Mouse (Mus musculus): ENCODE measurements around the gene Pip4k2a. TPM values are rescaled to one million over a fixed set of nuclear protein-coding genes. Genes with fewer than 3 reads are reported as not detected.

The Pip4k2a gene
- polyA plus RNA-seq, 1 experiment from 2014 or later: 10.9 TPM

DNA sequence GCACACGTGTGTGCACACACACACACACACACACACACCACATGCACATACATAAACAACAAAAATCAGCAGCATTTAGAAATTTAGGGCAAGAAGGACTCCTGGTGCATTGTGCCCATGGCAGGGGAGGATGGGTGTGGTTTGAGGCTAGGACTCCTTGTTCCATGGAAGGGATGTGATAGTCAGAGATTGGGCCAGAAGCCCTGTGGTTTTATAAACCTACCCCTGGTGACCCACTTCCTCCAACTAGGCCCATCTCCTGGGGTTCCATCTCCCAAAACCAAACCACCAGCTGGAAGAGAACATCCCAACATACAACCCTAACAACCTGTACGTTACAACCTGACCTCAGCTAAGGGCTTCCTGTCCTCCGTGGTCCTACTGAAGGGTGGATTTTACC, 35.4 kb downstream of the Pip4k2a start:
- Histone ChIP-seq H3K9me3 (ENCODE audit: control insufficient read depth, low read length) (no peaks in the 10 kb centered on the region), H3K4me1 (ENCODE audit: control insufficient read depth, insufficient read depth, low read length) (0 out of 2 replicates have a peak, but pooled peaks cover 5% of the 10 kb centered on the region), H3K27me3 (ENCODE audit: control insufficient read depth, insufficient read depth, low read length) (no peaks in the 10 kb centered on the region), H3K4me3 (ENCODE audit: low read depth, low read length) (no peak overlapping the region), H3K27ac (ENCODE audit: low read depth, low read length) (no peak overlapping the region), H3K4me2 (ENCODE audit: low read depth) (no peak overlapping the region), H3K36me3 (ENCODE audit: control insufficient read depth, insufficient read depth, low read length) (no peaks in the 10 kb centered on the region), H3K9ac (ENCODE audit: low read length) (no peak overlapping the region)
- ATAC-seq (ENCODE audit: insufficient read depth, low FRiP score, low TSS enrichment) (no peak), DNase-seq (ENCODE audit: low spot score) (no peak)
- 84% methylated on average over 3 of the region's 3 CpGs for WGBS

DNA sequence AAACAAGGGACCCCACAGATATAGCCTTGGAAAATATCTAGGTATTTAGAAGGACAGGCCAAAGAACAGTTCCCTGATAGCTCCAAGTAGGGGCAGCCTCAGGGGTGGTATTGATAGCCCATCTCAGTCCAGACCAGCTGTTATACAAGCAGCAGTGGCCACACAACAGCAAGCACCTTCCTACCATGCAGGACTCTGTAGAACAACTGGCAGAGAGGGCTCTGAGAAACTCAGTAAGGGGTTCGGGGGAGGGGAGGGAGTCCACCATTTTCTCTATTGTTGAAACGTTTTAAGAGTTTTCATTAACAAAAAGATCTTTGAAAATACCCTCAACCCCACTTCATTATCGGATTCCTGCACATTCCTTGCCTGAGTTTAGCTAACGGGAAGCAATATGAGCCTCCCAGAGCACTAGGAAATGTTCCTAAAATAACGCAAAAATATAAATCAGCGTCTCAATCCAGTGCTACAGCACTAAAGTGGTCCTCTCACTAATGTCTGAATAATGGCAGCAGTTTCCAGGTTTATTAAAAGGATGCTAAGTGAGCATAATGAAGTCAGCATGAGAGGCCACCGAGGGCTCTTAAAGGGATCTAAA, 37.5 kb downstream of the Pip4k2a start:
- Histone ChIP-seq H3K36me3 (ENCODE audit: control insufficient read depth, insufficient read depth, low read length) (no peaks in the 10 kb centered on the region), H3K9me3 (ENCODE audit: control insufficient read depth, low read length) (no peaks in the 10 kb centered on the region), H3K27ac (ENCODE audit: low read depth, low read length) (no peak overlapping the region), H3K4me1 (ENCODE audit: control insufficient read depth, insufficient read depth, low read length) (0 out of 2 replicates have a peak, but pooled peaks cover 5% of the 10 kb centered on the region), H3K27me3 (ENCODE audit: control insufficient read depth, insufficient read depth, low read length) (no peaks in the 10 kb centered on the region), H3K9ac (ENCODE audit: low read length) (no peak overlapping the region), H3K4me3 (ENCODE audit: low read depth, low read length) (no peak overlapping the region), H3K4me2 (ENCODE audit: low read depth) (no peak overlapping the region)
- DNase-seq (ENCODE audit: low spot score): no peak
- WGBS: 63% methylated on average over 7 of the region's 7 CpGs
- no peak for ATAC-seq (ENCODE audit: insufficient read depth, low FRiP score, low TSS enrichment)

DNA sequence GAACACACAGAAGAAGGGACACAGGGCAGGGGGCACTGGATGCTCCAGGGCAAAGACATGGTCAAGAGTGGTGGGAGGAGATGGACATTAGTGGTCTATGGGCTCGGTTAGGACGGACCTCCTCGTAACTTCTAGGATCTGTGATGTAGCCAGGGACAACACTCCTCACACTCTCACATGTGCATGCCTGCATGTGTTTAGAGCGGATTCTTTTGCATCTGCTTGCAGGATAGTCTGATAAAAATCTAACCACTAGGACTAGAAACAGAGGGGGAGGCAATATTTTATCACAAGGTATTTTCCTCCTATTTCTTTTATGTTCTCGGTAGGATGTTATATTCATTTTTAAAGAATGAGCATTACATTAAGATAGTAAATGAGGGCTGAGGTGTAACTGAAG, 38.4 kb downstream of the Pip4k2a start:
- Histone ChIP-seq H3K4me1 (ENCODE audit: control insufficient read depth, insufficient read depth, low read length) (0 out of 2 replicates have a peak, but pooled peaks cover 5% of the 10 kb centered on the region), H3K9me3 (ENCODE audit: control insufficient read depth, low read length) (no peaks in the 10 kb centered on the region), H3K27ac (ENCODE audit: low read depth, low read length) (no peak overlapping the region), H3K9ac (ENCODE audit: low read length) (no peak overlapping the region), H3K27me3 (ENCODE audit: control insufficient read depth, insufficient read depth, low read length) (no peaks in the 10 kb centered on the region), H3K4me3 (ENCODE audit: low read depth, low read length) (no peak overlapping the region), H3K36me3 (ENCODE audit: control insufficient read depth, insufficient read depth, low read length) (no peaks in the 10 kb centered on the region), H3K4me2 (ENCODE audit: low read depth) (no peak overlapping the region)
- ATAC-seq (ENCODE audit: insufficient read depth, low FRiP score, low TSS enrichment) (no peak), DNase-seq (ENCODE audit: low spot score) (no peak)
- WGBS: 91% methylated on average over 5 of the region's 5 CpGs

DNA sequence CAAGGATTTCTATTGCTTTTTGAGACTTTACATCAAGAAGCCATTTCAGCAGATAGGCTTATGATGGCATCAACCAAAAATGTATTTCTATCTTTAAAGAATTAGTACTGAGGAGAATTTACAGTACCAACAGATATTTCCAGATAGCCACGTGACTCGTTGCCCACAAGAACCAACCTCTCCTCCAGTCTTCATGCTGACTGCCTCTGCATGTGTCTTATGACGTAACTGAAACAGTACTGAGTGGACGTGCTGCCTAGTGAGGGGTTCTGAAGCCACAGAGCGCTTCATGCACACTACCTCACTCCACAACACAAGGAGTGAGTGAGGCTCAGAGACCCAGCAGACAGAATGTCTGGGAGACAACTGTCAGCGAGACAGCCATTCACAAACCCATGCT, 38.9 kb downstream of the Pip4k2a start:
- ATAC-seq (ENCODE audit: insufficient read depth, low FRiP score, low TSS enrichment): no peak
- 90% methylated on average over 6 of the region's 6 CpGs for WGBS
- Histone ChIP-seq H3K9me3 (ENCODE audit: control insufficient read depth, low read length) (no peaks in the 10 kb centered on the region), H3K4me1 (ENCODE audit: control insufficient read depth, insufficient read depth, low read length) (0 out of 2 replicates have a peak, but pooled peaks cover 5% of the 10 kb centered on the region), H3K27ac (ENCODE audit: low read depth, low read length) (no peak overlapping the region), H3K36me3 (ENCODE audit: control insufficient read depth, insufficient read depth, low read length) (no peaks in the 10 kb centered on the region), H3K27me3 (ENCODE audit: control insufficient read depth, insufficient read depth, low read length) (no peaks in the 10 kb centered on the region), H3K4me3 (ENCODE audit: low read depth, low read length) (no peak overlapping the region), H3K9ac (ENCODE audit: low read length) (no peak overlapping the region), H3K4me2 (ENCODE audit: low read depth) (no peak overlapping the region)
- DNase-seq (ENCODE audit: low spot score): no peak

DNA sequence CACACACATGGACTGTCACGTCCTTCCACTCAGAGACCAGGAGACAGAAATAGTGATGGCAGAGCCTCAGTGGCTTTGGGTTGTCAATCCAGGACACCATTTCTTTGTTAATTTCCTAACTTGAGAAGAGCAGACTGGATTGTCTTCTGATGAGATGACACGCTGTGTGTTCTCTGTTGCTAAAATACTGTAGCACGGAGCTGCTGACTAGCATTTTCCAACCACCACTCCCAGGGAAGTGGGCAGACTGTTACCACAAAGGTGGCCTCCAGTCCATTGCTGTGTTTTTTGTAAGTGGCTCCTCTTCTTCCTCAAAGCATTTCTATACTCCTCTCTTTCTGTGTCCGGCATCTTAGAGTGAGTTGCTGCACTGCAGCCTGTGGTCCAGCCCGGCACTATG, 39.4 kb downstream of the Pip4k2a start:
- no peak overlapping the region for H3K4me2 ChIP-seq (ENCODE audit: low read depth)
- no peaks in the 10 kb centered on the region for H3K36me3 ChIP-seq (ENCODE audit: control insufficient read depth, insufficient read depth, low read length)
- no peak for DNase-seq (ENCODE audit: low spot score)
- 97% methylated on average over 5 of the region's 5 CpGs for WGBS
- H3K9me3 ChIP-seq (ENCODE audit: control insufficient read depth, low read length): no peaks in the 10 kb centered on the region
- no peaks in the 10 kb centered on the region for H3K27me3 ChIP-seq (ENCODE audit: control insufficient read depth, insufficient read depth, low read length)
- H3K27ac ChIP-seq (ENCODE audit: low read depth, low read length): no peak overlapping the region
- no peak for ATAC-seq (ENCODE audit: insufficient read depth, low FRiP score, low TSS enrichment)
- H3K4me1 ChIP-seq (ENCODE audit: control insufficient read depth, insufficient read depth, low read length): 0 out of 2 replicates have a peak, but pooled peaks cover 5% of the 10 kb centered on the region
- no peak overlapping the region for H3K9ac ChIP-seq (ENCODE audit: low read length)
- no peak overlapping the region for H3K4me3 ChIP-seq (ENCODE audit: low read depth, low read length)

DNA sequence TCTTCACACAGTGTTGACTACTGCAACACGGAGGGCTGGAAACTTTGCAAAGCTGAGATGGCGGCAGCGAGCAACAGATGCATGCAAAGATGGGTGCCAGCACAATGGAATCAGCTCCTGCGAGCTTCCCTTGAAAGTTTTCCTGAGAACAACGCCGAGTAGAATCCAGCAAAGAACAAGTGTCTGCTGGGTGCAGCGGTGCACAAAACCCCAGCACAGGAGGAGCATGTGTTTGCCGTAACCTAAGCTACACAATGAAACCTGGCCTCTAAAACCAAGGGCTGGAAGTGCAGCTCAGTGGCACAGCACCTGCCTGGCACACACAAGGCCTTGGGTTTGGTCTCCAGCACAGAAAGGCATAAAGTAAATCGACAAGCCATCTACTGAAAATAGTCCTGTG, 39.9 kb downstream of the Pip4k2a start:
- Histone ChIP-seq H3K27ac (ENCODE audit: low read depth, low read length) (no peak overlapping the region), H3K9me3 (ENCODE audit: control insufficient read depth, low read length) (no peaks in the 10 kb centered on the region), H3K4me1 (ENCODE audit: control insufficient read depth, insufficient read depth, low read length) (0 out of 2 replicates have a peak, but pooled peaks cover 5% of the 10 kb centered on the region), H3K27me3 (ENCODE audit: control insufficient read depth, insufficient read depth, low read length) (no peaks in the 10 kb centered on the region), H3K36me3 (ENCODE audit: control insufficient read depth, insufficient read depth, low read length) (no peaks in the 10 kb centered on the region), H3K4me2 (ENCODE audit: low read depth) (no peak overlapping the region), H3K9ac (ENCODE audit: low read length) (no peak overlapping the region), H3K4me3 (ENCODE audit: low read depth, low read length) (no peak overlapping the region)
- WGBS: 92% methylated on average over 9 of the region's 9 CpGs
- DNase-seq (ENCODE audit: low spot score) (no peak), ATAC-seq (ENCODE audit: insufficient read depth, low FRiP score, low TSS enrichment) (no peak)

DNA sequence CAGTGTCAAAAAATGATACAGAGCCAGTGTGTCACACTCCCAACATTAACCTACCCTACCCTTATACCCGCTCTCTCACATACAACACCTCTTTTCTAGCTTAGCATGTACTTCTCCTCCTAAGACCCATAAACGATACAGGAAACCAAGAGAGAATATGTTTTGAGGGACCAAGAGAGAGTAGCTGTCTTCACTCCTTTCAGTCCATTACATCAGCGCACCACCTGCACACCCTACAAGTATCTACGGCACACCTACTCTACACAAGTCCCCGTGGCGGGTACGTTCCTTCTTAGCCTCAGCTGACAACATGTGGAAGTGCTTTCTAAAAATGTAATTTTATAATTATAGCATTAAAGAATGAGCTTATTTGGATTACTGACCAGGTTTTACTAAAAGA, 40.5 kb downstream of the Pip4k2a start:
- Histone ChIP-seq H3K9ac (ENCODE audit: low read length) (no peak overlapping the region), H3K4me2 (ENCODE audit: low read depth) (no peak overlapping the region), H3K27me3 (ENCODE audit: control insufficient read depth, insufficient read depth, low read length) (no peaks in the 10 kb centered on the region), H3K36me3 (ENCODE audit: control insufficient read depth, insufficient read depth, low read length) (no peaks in the 10 kb centered on the region), H3K4me1 (ENCODE audit: control insufficient read depth, insufficient read depth, low read length) (0 out of 2 replicates have a peak, but pooled peaks cover 5% of the 10 kb centered on the region), H3K27ac (ENCODE audit: low read depth, low read length) (no peak overlapping the region), H3K4me3 (ENCODE audit: low read depth, low read length) (no peak overlapping the region), H3K9me3 (ENCODE audit: control insufficient read depth, low read length) (no peaks in the 10 kb centered on the region)
- DNase-seq (ENCODE audit: low spot score): no peak
- 95% methylated on average over 7 of the region's 7 CpGs for WGBS
- ATAC-seq (ENCODE audit: insufficient read depth, low FRiP score, low TSS enrichment): no peak

DNA sequence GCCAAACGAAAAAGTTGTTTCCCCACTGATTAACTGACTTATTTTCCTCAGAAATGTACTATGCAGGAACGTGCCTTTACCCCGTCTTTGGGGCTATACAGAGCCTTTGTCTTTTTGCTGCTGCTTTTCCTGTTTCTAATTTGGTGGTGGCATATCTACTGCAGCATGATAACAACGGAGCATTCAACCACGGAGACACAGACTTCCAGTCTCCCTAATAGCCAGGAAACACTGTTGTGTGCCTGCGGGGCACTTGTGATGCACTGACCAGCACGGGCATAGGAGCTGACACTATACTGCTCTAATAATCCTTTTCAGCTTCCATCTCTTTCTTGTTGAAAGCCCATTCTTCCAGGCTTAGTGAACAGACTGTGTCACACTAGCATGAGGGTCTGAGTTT, 41.0 kb downstream of the Pip4k2a start:
- H3K4me1 ChIP-seq (ENCODE audit: control insufficient read depth, insufficient read depth, low read length): 0 out of 2 replicates have a peak, but pooled peaks cover 5% of the 10 kb centered on the region
- H3K9me3 ChIP-seq (ENCODE audit: control insufficient read depth, low read length): no peaks in the 10 kb centered on the region
- ATAC-seq (ENCODE audit: insufficient read depth, low FRiP score, low TSS enrichment) (no peak), DNase-seq (ENCODE audit: low spot score) (no peak)
- no peak overlapping the region for H3K4me3 ChIP-seq (ENCODE audit: low read depth, low read length)
- no peaks in the 10 kb centered on the region for H3K36me3 ChIP-seq (ENCODE audit: control insufficient read depth, insufficient read depth, low read length)
- H3K27ac ChIP-seq (ENCODE audit: low read depth, low read length): no peak overlapping the region
- no peak overlapping the region for H3K9ac ChIP-seq (ENCODE audit: low read length)
- no peaks in the 10 kb centered on the region for H3K27me3 ChIP-seq (ENCODE audit: control insufficient read depth, insufficient read depth, low read length)
- H3K4me2 ChIP-seq (ENCODE audit: low read depth): no peak overlapping the region
- WGBS: 79% methylated on average over 7 of the region's 7 CpGs

DNA sequence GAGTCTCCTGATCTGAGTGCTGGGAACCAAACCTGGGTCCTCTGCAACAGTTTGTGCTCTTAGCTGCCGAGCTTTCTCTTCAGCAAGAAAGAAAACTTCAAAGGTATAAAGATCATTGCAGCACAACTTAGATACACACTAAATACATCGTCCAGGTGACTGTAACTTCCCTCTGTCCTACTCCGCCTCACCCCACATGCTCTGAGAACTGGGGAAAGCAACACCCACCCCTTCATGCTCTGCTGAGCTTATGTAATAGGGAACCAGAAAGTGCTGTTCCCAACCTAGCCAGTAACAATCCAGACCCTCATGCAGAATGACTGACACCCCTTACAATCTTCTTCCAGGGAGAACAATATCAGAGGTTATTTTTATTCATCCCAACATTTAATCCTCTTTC, 41.5 kb downstream of the Pip4k2a start:
- 0 out of 2 replicates have a peak, but pooled peaks cover 5% of the 10 kb centered on the region for H3K4me1 ChIP-seq (ENCODE audit: control insufficient read depth, insufficient read depth, low read length)
- H3K9ac ChIP-seq (ENCODE audit: low read length): no peak overlapping the region
- ATAC-seq (ENCODE audit: insufficient read depth, low FRiP score, low TSS enrichment) (no peak), DNase-seq (ENCODE audit: low spot score) (no peak)
- H3K27me3 ChIP-seq (ENCODE audit: control insufficient read depth, insufficient read depth, low read length): no peaks in the 10 kb centered on the region
- no peaks in the 10 kb centered on the region for H3K36me3 ChIP-seq (ENCODE audit: control insufficient read depth, insufficient read depth, low read length)
- H3K9me3 ChIP-seq (ENCODE audit: control insufficient read depth, low read length): no peaks in the 10 kb centered on the region
- no peak overlapping the region for H3K4me2 ChIP-seq (ENCODE audit: low read depth)
- no peak overlapping the region for H3K4me3 ChIP-seq (ENCODE audit: low read depth, low read length)
- WGBS: 92% methylated on average over 3 of the region's 3 CpGs
- H3K27ac ChIP-seq (ENCODE audit: low read depth, low read length): no peak overlapping the region

Measured in neural tube, embryonic 11.5 days (tissue).